Mouse (Mus musculus): ENCODE results near the gene Lamtor3. TPM values are rescaled to one million over a fixed set of nuclear protein-coding genes. Genes with fewer than 3 reads are reported as not detected.
A peak's percentile ranks its signal among the peaks of the same experiment; 100 is the strongest.
"Not testable (repeated sequence)": the region's sequence is repeated elsewhere in the genome, so short reads cannot be mapped to it uniquely, and the experiment has no call there.

The Lamtor3 gene
- polyA plus RNA-seq, 1 experiment, result 48.7 TPM

GRCm38 (mm10) chr3:137913093-137913492, 5.2 kb upstream of the Lamtor3 start:
- Histone ChIP-seq H3K79me2 (ENCODE audit: control insufficient read depth, insufficient read depth) (no peaks in the 10 kb centered on the region), H3K36me3 (ENCODE audit: control insufficient read depth, insufficient read depth) (no peaks in the 10 kb centered on the region), H3K4me3 (no peak overlapping the region), H3ac (ENCODE audit: control insufficient read depth, insufficient read length) (no peak overlapping the region), H3K4me2 (ENCODE audit: low read depth) (no peak overlapping the region), H3K27me3 (ENCODE audit: control insufficient read depth, insufficient read depth, insufficient read length) (no peaks in the 10 kb centered on the region)
- no peak for TF ChIP-seq MAX (IDR thresholded peaks at IDR 0.05; ENCODE audit: low read depth)
- TF ChIP-seq USF1 (IDR thresholded peaks at IDR 0.05; ENCODE audit: low read depth), result no peak
- TF ChIP-seq POLR2A (IDR thresholded peaks at IDR 0.05; ENCODE audit: insufficient read length, low read depth), result no peak

- not testable (repeated sequence) for H3K4me3 ChIP-seq; H3ac ChIP-seq (ENCODE audit: control insufficient read depth, insufficient read length); H3K27me3 ChIP-seq (ENCODE audit: control insufficient read depth, insufficient read depth, insufficient read length); H3K4me2 ChIP-seq (ENCODE audit: low read depth); H3K36me3 ChIP-seq (ENCODE audit: control insufficient read depth, insufficient read depth)
- H3K79me2 ChIP-seq (ENCODE audit: control insufficient read depth, insufficient read depth), result peaks cover 11% of the 10 kb centered on the region
Observed at GRCm38 (mm10) chr3:137914567-137914966, 3.7 kb upstream of the Lamtor3 start.

GRCm38 (mm10) chr3:137917694-137918171, 573 bp upstream of the Lamtor3 start:
- TF ChIP-seq POLR2A (IDR thresholded peaks at IDR 0.05; ENCODE audit: insufficient read length, low read depth) (no peak), E2F4 (IDR thresholded peaks at IDR 0.05; ENCODE audit: insufficient read depth) (no peak), REST (IDR thresholded peaks at IDR 0.05; ENCODE audit: insufficient read depth, insufficient read length) (no peak), CEBPB (IDR thresholded peaks at IDR 0.05; ENCODE audit: insufficient read depth, poor library complexity, severe bottlenecking) (no peak), TCF12 (IDR thresholded peaks at IDR 0.05; ENCODE audit: insufficient read depth, poor library complexity, severe bottlenecking) (no peak), POLR2AphosphoS2 (IDR thresholded peaks at IDR 0.05; ENCODE audit: insufficient read length, low read depth) (no peak), MYOD1 (IDR thresholded peaks at IDR 0.05; ENCODE audit: control insufficient read depth in 1 of 3, insufficient read length in 2 of 3, low read depth in 2 of 3) (no peak), SRF (IDR thresholded peaks at IDR 0.05; ENCODE audit: control insufficient read depth, insufficient read length, low read depth) (no peak), USF1 (IDR thresholded peaks at IDR 0.05; ENCODE audit: low read depth) (no peak), MAX (IDR thresholded peaks at IDR 0.05; ENCODE audit: low read depth) (no peak), MYOG (IDR thresholded peaks at IDR 0.05; ENCODE audit: control insufficient read depth in 1 of 3, insufficient read depth in 1 of 3, insufficient read length in 2 of 3, low read depth in 2 of 3) (no peak), TCF3 (IDR thresholded peaks at IDR 0.05; ENCODE audit: insufficient read length, low read depth) (no peak)
- peak overlapping the region; percentile 87 for H3K4me3 ChIP-seq
- no peaks in the 10 kb centered on the region for H3K27me3 ChIP-seq (ENCODE audit: control insufficient read depth, insufficient read depth, insufficient read length)
- peak overlapping the region; percentile 45 for H3ac ChIP-seq (ENCODE audit: control insufficient read depth, insufficient read length)
- H3K36me3 ChIP-seq (ENCODE audit: control insufficient read depth, insufficient read depth), result peaks cover 4% of the 10 kb centered on the region
- H3K4me2 ChIP-seq (ENCODE audit: low read depth), result peak overlapping the region; percentile 80
- peaks cover 24% of the 10 kb centered on the region for H3K79me2 ChIP-seq (ENCODE audit: control insufficient read depth, insufficient read depth)

- H3K27me3 ChIP-seq (ENCODE audit: control insufficient read depth, insufficient read depth, insufficient read length), result no peaks in the 10 kb centered on the region
- no peak for TF ChIP-seq E2F4 (IDR thresholded peaks at IDR 0.05; ENCODE audit: insufficient read depth)
- no peak for TF ChIP-seq MYOG (IDR thresholded peaks at IDR 0.05; ENCODE audit: control insufficient read depth in 1 of 3, insufficient read depth in 1 of 3, insufficient read length in 2 of 3, low read depth in 2 of 3)
- no peak for TF ChIP-seq MYOD1 (IDR thresholded peaks at IDR 0.05; ENCODE audit: control insufficient read depth in 1 of 3, insufficient read length in 2 of 3, low read depth in 2 of 3)
- no peak for TF ChIP-seq TCF3 (IDR thresholded peaks at IDR 0.05; ENCODE audit: insufficient read length, low read depth)
- TF ChIP-seq REST (IDR thresholded peaks at IDR 0.05; ENCODE audit: insufficient read depth, insufficient read length), result no peak
- TF ChIP-seq POLR2AphosphoS2 (IDR thresholded peaks at IDR 0.05; ENCODE audit: insufficient read length, low read depth), result no peak
- TF ChIP-seq CEBPB (IDR thresholded peaks at IDR 0.05; ENCODE audit: insufficient read depth, poor library complexity, severe bottlenecking), result no peak
- no peak for TF ChIP-seq USF1 (IDR thresholded peaks at IDR 0.05; ENCODE audit: low read depth)
- TF ChIP-seq TCF12 (IDR thresholded peaks at IDR 0.05; ENCODE audit: insufficient read depth, poor library complexity, severe bottlenecking), result no peak
- no peak for TF ChIP-seq POLR2A (IDR thresholded peaks at IDR 0.05; ENCODE audit: insufficient read length, low read depth)
- TF ChIP-seq SRF (IDR thresholded peaks at IDR 0.05; ENCODE audit: control insufficient read depth, insufficient read length, low read depth), result no peak
- TF ChIP-seq MAX (IDR thresholded peaks at IDR 0.05; ENCODE audit: low read depth), result no peak
- H3K4me3 ChIP-seq, result peak overlapping the region; percentile 87
- H3K79me2 ChIP-seq (ENCODE audit: control insufficient read depth, insufficient read depth), result peaks cover 24% of the 10 kb centered on the region
- H3K4me2 ChIP-seq (ENCODE audit: low read depth), result peak overlapping the region; percentile 71
- H3ac ChIP-seq (ENCODE audit: control insufficient read depth, insufficient read length), result peak overlapping the region; percentile 45
- H3K36me3 ChIP-seq (ENCODE audit: control insufficient read depth, insufficient read depth), result peaks cover 4% of the 10 kb centered on the region
Observed at GRCm38 (mm10) chr3:137918932-137919311, 616 bp downstream of the Lamtor3 start.

GRCm38 (mm10) chr3:137919398-137919797, 1.1 kb downstream of the Lamtor3 start:
- H3K79me2 ChIP-seq (ENCODE audit: control insufficient read depth, insufficient read depth), result peaks cover 24% of the 10 kb centered on the region
- peak overlapping the region; percentile 87 for H3K4me3 ChIP-seq
- TF ChIP-seq MYOG (IDR thresholded peaks at IDR 0.05; ENCODE audit: control insufficient read depth in 1 of 3, insufficient read depth in 1 of 3, insufficient read length in 2 of 3, low read depth in 2 of 3) (no peak), CEBPB (IDR thresholded peaks at IDR 0.05; ENCODE audit: insufficient read depth, poor library complexity, severe bottlenecking) (no peak), MYOD1 (IDR thresholded peaks at IDR 0.05; ENCODE audit: control insufficient read depth in 1 of 3, insufficient read length in 2 of 3, low read depth in 2 of 3) (no peak), SRF (IDR thresholded peaks at IDR 0.05; ENCODE audit: control insufficient read depth, insufficient read length, low read depth) (no peak), POLR2AphosphoS2 (IDR thresholded peaks at IDR 0.05; ENCODE audit: insufficient read length, low read depth) (no peak), E2F4 (IDR thresholded peaks at IDR 0.05; ENCODE audit: insufficient read depth) (no peak), USF1 (IDR thresholded peaks at IDR 0.05; ENCODE audit: low read depth) (no peak), TCF3 (IDR thresholded peaks at IDR 0.05; ENCODE audit: insufficient read length, low read depth) (no peak), TCF12 (IDR thresholded peaks at IDR 0.05; ENCODE audit: insufficient read depth, poor library complexity, severe bottlenecking) (no peak)
- H3K36me3 ChIP-seq (ENCODE audit: control insufficient read depth, insufficient read depth), result peaks cover 8% of the 10 kb centered on the region
- peak overlapping the region; percentile 45 for H3ac ChIP-seq (ENCODE audit: control insufficient read depth, insufficient read length)
- H3K4me2 ChIP-seq (ENCODE audit: low read depth), result peak overlapping the region; percentile 71
- no peaks in the 10 kb centered on the region for H3K27me3 ChIP-seq (ENCODE audit: control insufficient read depth, insufficient read depth, insufficient read length)
